ENCODE assay signal across 21 mouse cellular contexts in genomic region chr19:58830182-58830581, GRCm38 (mm10). TPM values are rescaled to one million over a fixed set of nuclear protein-coding genes. Genes with fewer than 3 reads are reported as not detected.
DNase-seq lines count a peak whose midpoint lies in the region; ATAC-seq and TF ChIP-seq lines count a peak whose summit lies in the region.
"Had no signal": no experiment of that assay in that cellular context is flagged by ENCODE, and none has a peak within 500 bp of the region (broad histone marks: within the 10 kb centered on the region; RNA-seq: fewer than 3 reads in every experiment).

No protein-coding gene starts in this region.

- H3K4me2 ChIP-seq in forebrain, embryonic 15.5 days (replicated peaks) = no peak overlapping the region
- no peak overlapping the region for H3K4me2 ChIP-seq in midbrain, postnatal 0 days (ENCODE audit: low read depth, low read length, poor library complexity, severe bottlenecking)
- H3K4me2 ChIP-seq in midbrain, embryonic 14.5 days (ENCODE audit: low read length) = no peak overlapping the region
- H3K4me2 ChIP-seq: heart, embryonic 12.5 days; limb, embryonic 13.5 days; liver, embryonic 15.5 days had no signal

- peaks cover 36% of the 10 kb centered on the region for H3K4me1 ChIP-seq in forebrain, embryonic 15.5 days
- H3K4me1 ChIP-seq in forebrain, embryonic 10.5 days = no peaks in the 10 kb centered on the region
- H3K4me1 ChIP-seq in midbrain, postnatal 0 days (ENCODE audit: insufficient read depth, low read length) = 0 out of 2 replicates have a peak, but pooled peaks cover 15% of the 10 kb centered on the region
- peaks cover 12% of the 10 kb centered on the region for H3K4me1 ChIP-seq in midbrain, embryonic 14.5 days (ENCODE audit: control insufficient read depth, insufficient read depth, low read length)
- H3K4me1 ChIP-seq: limb, embryonic 13.5 days; liver, embryonic 15.5 days; megakaryocyte, embryonic 14.5 days had no signal

- no peaks in the 10 kb centered on the region for H3K36me3 ChIP-seq in forebrain, embryonic 15.5 days
- no peaks in the 10 kb centered on the region for H3K36me3 ChIP-seq in forebrain, embryonic 10.5 days (replicated peaks)
- peaks cover 11% of the 10 kb centered on the region; the same call in 1 of the 2 replicates for H3K36me3 ChIP-seq in midbrain, postnatal 0 days (ENCODE audit: insufficient read depth, low read length)
- no peaks in the 10 kb centered on the region for H3K36me3 ChIP-seq in midbrain, embryonic 14.5 days (ENCODE audit: control insufficient read depth, insufficient read depth, low read length)
- H3K36me3 ChIP-seq: heart, embryonic 12.5 days; limb, embryonic 13.5 days; liver, embryonic 15.5 days had no signal

- no peak overlapping the region for H3K9ac ChIP-seq in forebrain, embryonic 15.5 days (replicated peaks)
- H3K9ac ChIP-seq in midbrain, postnatal 0 days (replicated peaks; ENCODE audit: low read length, poor library complexity, severe bottlenecking) = no peak overlapping the region
- H3K9ac ChIP-seq in midbrain, embryonic 14.5 days (replicated peaks; ENCODE audit: low read length) = no peak overlapping the region
- H3K9ac ChIP-seq: heart, embryonic 12.5 days; limb, embryonic 13.5 days; liver, embryonic 15.5 days had no signal

- H3K27me3 ChIP-seq in forebrain, embryonic 15.5 days = no peaks in the 10 kb centered on the region
- no peaks in the 10 kb centered on the region for H3K27me3 ChIP-seq in forebrain, embryonic 10.5 days (ENCODE audit: poor library complexity, severe bottlenecking)
- H3K27me3 ChIP-seq in midbrain, postnatal 0 days (ENCODE audit: insufficient read depth, low read length) = no peaks in the 10 kb centered on the region
- no peaks in the 10 kb centered on the region for H3K27me3 ChIP-seq in midbrain, embryonic 14.5 days (ENCODE audit: control insufficient read depth, insufficient read depth, low read length)
- H3K27me3 ChIP-seq: CH12.LX; heart, embryonic 12.5 days; limb, embryonic 13.5 days; liver, embryonic 15.5 days had no signal

- 65% methylated on average over 7 of the region's 7 CpGs for WGBS in forebrain, embryonic 15.5 days
- WGBS in forebrain, embryonic 10.5 days = 96% methylated on average over 7 of the region's 7 CpGs
- WGBS in midbrain, postnatal 0 days = 91% methylated on average over 7 of the region's 7 CpGs
- 93% methylated on average over 7 of the region's 7 CpGs for WGBS in midbrain, embryonic 14.5 days

- no peak overlapping the region for H3K4me3 ChIP-seq in forebrain, embryonic 15.5 days
- no peak overlapping the region for H3K4me3 ChIP-seq in forebrain, embryonic 10.5 days
- no peak overlapping the region for H3K4me3 ChIP-seq in midbrain, postnatal 0 days (ENCODE audit: low read depth, low read length)
- no peak overlapping the region for H3K4me3 ChIP-seq in midbrain, embryonic 14.5 days (replicated peaks; ENCODE audit: low read depth, low read length)
- H3K4me3 ChIP-seq: erythroblast, embryonic 14.5 days; heart, embryonic 12.5 days; limb, embryonic 13.5 days; liver, embryonic 15.5 days; megakaryocyte, embryonic 14.5 days had no signal

- H3K9me3 ChIP-seq in forebrain, embryonic 15.5 days = no peaks in the 10 kb centered on the region
- H3K9me3 ChIP-seq in forebrain, embryonic 10.5 days = no peaks in the 10 kb centered on the region
- no peaks in the 10 kb centered on the region for H3K9me3 ChIP-seq in midbrain, postnatal 0 days (ENCODE audit: low read length)
- H3K9me3 ChIP-seq in midbrain, embryonic 14.5 days (ENCODE audit: control insufficient read depth, low read length) = no peaks in the 10 kb centered on the region
- H3K9me3 ChIP-seq: heart, embryonic 12.5 days; limb, embryonic 13.5 days; liver, embryonic 15.5 days had no signal

- no peak for DNase-seq in forebrain, embryonic 10.5 days (ENCODE audit: extremely low spot score, low spot score)
- peak; percentile 73 for DNase-seq in layer of hippocampus, adult 9-11 months
- DNase-seq in layer of hippocampus, postnatal 25 days (ENCODE audit: extremely low spot score in 1 of 2, low spot score in 1 of 2) = no peak
- no peak for DNase-seq in midbrain, postnatal 0 days (ENCODE audit: low spot score)
- no peak for DNase-seq in midbrain, embryonic 14.5 days
- DNase-seq in heart, adult 18-20 months = no peak
- DNase-seq in cerebellum, adult 11-12 months = no peak
- DNase-seq: lung, postnatal 10 days; thymus, adult 18-20 months had no signal

- no peak for TF ChIP-seq CTCF in midbrain, postnatal 0 days (IDR thresholded peaks at IDR 0.05)

- peak; percentile 21; the same call in 1 of the 2 replicates for ATAC-seq in forebrain, embryonic 15.5 days (replicated peaks)
- no peak for ATAC-seq in midbrain, postnatal 0 days (ENCODE audit: low FRiP score)
- ATAC-seq in midbrain, embryonic 14.5 days (ENCODE audit: low FRiP score, low TSS enrichment) = no peak
- ATAC-seq: intestine, postnatal 0 days had no signal

- peak overlapping the region; percentile 94 for H3K27ac ChIP-seq in forebrain, embryonic 15.5 days (replicated peaks)
- H3K27ac ChIP-seq in forebrain, embryonic 10.5 days = no peak overlapping the region
- peak overlapping the region; percentile 32; the same call in 1 of the 2 replicates for H3K27ac ChIP-seq in midbrain, postnatal 0 days (ENCODE audit: low read depth, low read length)
- no peak overlapping the region for H3K27ac ChIP-seq in midbrain, embryonic 14.5 days (replicated peaks; ENCODE audit: low read depth, low read length)
- H3K27ac ChIP-seq: limb, embryonic 13.5 days; liver, embryonic 15.5 days had no signal

RNA-seq across cellular contexts. Expression of gene 1700019N19Rik, which starts 35.9 kb away (rescaled TPM):
- not detected in 2 replicates for polyA plus RNA-seq in forebrain, embryonic 15.5 days (2015; fragmentation: Nextera tagmentation; extraction: Ambion mirVana)
- polyA plus RNA-seq in forebrain, embryonic 10.5 days (2016; fragmentation: Nextera tagmentation; extraction: Ambion mirVana) = not detected in 2 replicates
- not detected for total RNA-seq in layer of hippocampus, postnatal 25 days (2021)
- total RNA-seq in midbrain, postnatal 0 days (2014; rRNA removed) = not detected in 2 replicates
- polyA plus RNA-seq in midbrain, postnatal 0 days (2015; fragmentation: Nextera tagmentation; extraction: Ambion mirVana) = not detected in 2 replicates
- not detected in 2 replicates for polyA plus RNA-seq in midbrain, embryonic 14.5 days (2014; fragmentation: Nextera tagmentation; extraction: Ambion mirVana)
- not detected for total RNA-seq in heart, adult 18-20 months (2021)
- total RNA-seq: adrenal gland, adult 18-20 months; gastrocnemius, postnatal 4 days had no signal
- polyA plus RNA-seq: embryonic facial prominence, embryonic 11.5 days; erythroblast, embryonic 14.5 days; heart, embryonic 12.5 days; intestine, postnatal 0 days; kidney, embryonic 16.5 days; limb, embryonic 13.5 days; liver, embryonic 15.5 days had no signal

Comparison
In these comparisons a context has a peak if more than half of its experiments do, and no peak if none do; other contexts are left out.
1. H3K27ac ChIP-seq: peak in forebrain, embryonic 15.5 days (single experiment) and midbrain, postnatal 0 days (single experiment); none in forebrain, embryonic 10.5 days (single experiment) and midbrain, embryonic 14.5 days (single experiment).